Mouse (Mus musculus) heart, embryonic 14.5 days (tissue): Measurements from ENCODE around the gene Dnah10. TPM values are rescaled to one million over a fixed set of nuclear protein-coding genes. Genes with fewer than 3 reads are reported as not detected.

Experiments
- ATAC-seq: fragments of 200-750 bp; cut with Nextera tagmentation; 2 replicates; pipeline ENCODE4 v1.8.0; 2017; ENCODE audit warnings: low read depth, moderate TSS enrichment; ENCODE audit not compliant: insufficient number of reproducible peaks, insufficient read depth, low FRiP score
- H3K27ac ChIP-seq, 2 experiments: fragments of 200-500 bp in 1 of 2; fragments of 300-500 bp in 1 of 2; sonication (generic) in 1 of 2; replicated peaks in 1 of 2; 2 replicates each; pipeline ENCODE4 v1.5.1; 2012 to 2014; ENCODE audit warnings: low read depth in 2 of 2, low read length in 2 of 2, control low read depth in 1 of 2, mild to moderate bottlenecking in 1 of 2, mixed read lengths in 1 of 2; ENCODE audit not compliant: control insufficient read depth in 1 of 2, insufficient read depth in 1 of 2
- H3K27me3 ChIP-seq: fragments of 300-500 bp; sonication (generic); 2 replicates; pipeline ENCODE4 v1.6.1; 2014; ENCODE audit warnings: mild to moderate bottlenecking, low read length, control low read depth; ENCODE audit not compliant: control insufficient read depth, insufficient read depth
- H3K36me3 ChIP-seq: fragments of 300-500 bp; sonication (generic); 2 replicates; pipeline ENCODE4 v1.6.1; 2014; ENCODE audit warnings: mild to moderate bottlenecking, control low read depth, low read length, mixed read lengths; ENCODE audit not compliant: control insufficient read depth, insufficient read depth
- H3K4me1 ChIP-seq, 2 experiments: fragments of 200-500 bp in 1 of 2; fragments of 300-500 bp in 1 of 2; sonication (generic) in 1 of 2; 2 replicates each; pipeline ENCODE4 v1.6.1; 2012 to 2014; ENCODE audit warnings: low read length in 2 of 2, control low read depth in 1 of 2, mixed read lengths in 1 of 2; ENCODE audit not compliant: control insufficient read depth in 2 of 2, insufficient read depth in 2 of 2
- H3K4me2 ChIP-seq: fragments of 300-500 bp; sonication (generic); 2 replicates; pipeline ENCODE4 v1.6.1; 2014; ENCODE audit warnings: mild to moderate bottlenecking, low read length
- H3K4me3 ChIP-seq, 2 experiments: fragments of 200-500 bp in 1 of 2; fragments of 300-500 bp in 1 of 2; sonication (generic) in 1 of 2; 2 replicates each; pipeline ENCODE4 v1.5.1; 2012 to 2014; ENCODE audit warnings: low read length in 2 of 2, mild to moderate bottlenecking in 2 of 2, control low read depth in 1 of 2, low read depth in 1 of 2, moderate library complexity in 1 of 2; ENCODE audit not compliant: control insufficient read depth in 1 of 2, insufficient read depth in 1 of 2
- H3K9ac ChIP-seq: fragments of 300-500 bp; sonication (generic); 2 replicates; pipeline ENCODE4 v1.6.1; 2014; ENCODE audit warnings: mild to moderate bottlenecking, low read length
- H3K9me3 ChIP-seq: fragments of 300-500 bp; sonication (generic); 2 replicates; pipeline ENCODE4 v1.6.1; 2016; ENCODE audit warnings: low read length, control low read depth; ENCODE audit not compliant: control insufficient read depth
- WGBS: fragments of 180-500 bp; shearing (Covaris S2); extraction: QIAGEN DNeasy Blood & Tissue Kit; methylation state at CpG from one replicate; pipeline ENCODE4 v1.1.7; 2014; 5-methylcytosine and 5-hydroxymethylcytosine counted together
- polyA plus RNA-seq: library from polyadenylated mRNA; unstranded; fragments of >200 nt; fragmentation: Nextera tagmentation; extraction: Ambion mirVana; gene quantifications from 2 replicates; pipeline ENCODE4 v1.2.1, GENCODE M21; 2014

Gene Dnah10
- polyA plus RNA-seq, 1 experiment from 2014 or later: 0.03 TPM

DNA sequence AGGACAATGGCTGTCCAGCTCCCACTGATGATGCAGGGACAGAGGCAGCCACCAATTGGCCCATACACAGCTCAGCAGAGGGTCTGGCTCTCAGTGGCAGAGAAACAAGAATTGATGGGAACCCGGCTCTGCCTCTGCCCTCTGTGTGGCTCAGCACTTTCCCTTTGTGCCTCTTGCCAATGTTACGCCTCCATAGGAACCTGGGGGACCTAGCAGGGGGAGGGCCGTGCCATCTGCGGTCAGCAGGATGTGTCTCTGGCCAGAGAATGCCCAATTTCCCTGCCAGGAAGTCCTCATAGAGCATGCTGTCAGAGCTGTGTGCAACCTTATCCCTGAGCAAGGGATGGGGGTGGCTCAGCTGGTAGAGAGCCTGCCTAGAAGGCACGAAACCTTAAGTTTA, 89.9 kb downstream of the Dnah10 start:
- Histone ChIP-seq H3K27ac (no peak overlapping the region), H3K4me1 (no peaks in the 10 kb centered on the region), H3K36me3 (no peaks in the 10 kb centered on the region), H3K9ac (no peak overlapping the region), H3K27me3 (no peaks in the 10 kb centered on the region), H3K4me2 (no peak overlapping the region), H3K4me3 (no peak overlapping the region), H3K9me3 (peaks cover 7% of the 10 kb centered on the region; the same call in 1 of the 2 replicates)
- ATAC-seq: no peak
- WGBS: 66% methylated on average over 5 of the region's 5 CpGs

DNA sequence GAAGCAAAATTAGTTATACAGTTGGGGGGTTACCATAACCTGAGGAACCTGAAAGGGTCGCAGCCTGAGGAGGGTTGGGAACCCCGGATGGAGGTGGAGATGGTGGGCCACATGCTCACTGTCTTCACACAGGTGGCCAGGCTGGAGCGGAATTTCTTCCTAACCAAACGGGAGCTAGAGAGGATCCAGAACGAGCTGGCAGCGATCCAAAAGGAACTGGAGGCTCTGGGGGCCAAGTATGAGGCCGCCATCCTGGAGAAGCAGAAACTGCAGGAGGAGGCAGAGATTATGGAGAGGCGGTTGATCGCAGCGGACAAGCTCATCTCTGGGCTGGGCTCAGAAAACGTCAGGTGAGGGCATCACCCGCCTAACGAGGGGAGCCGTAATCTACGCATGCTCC, 92.2 kb downstream of the Dnah10 start:
- Histone ChIP-seq H3K36me3 (no peaks in the 10 kb centered on the region), H3K27ac (no peak overlapping the region), H3K9me3 (peaks cover 10% of the 10 kb centered on the region; the same call in 1 of the 2 replicates), H3K4me2 (no peak overlapping the region), H3K9ac (no peak overlapping the region), H3K4me1 (no peaks in the 10 kb centered on the region), H3K4me3 (no peak overlapping the region), H3K27me3 (no peaks in the 10 kb centered on the region)
- WGBS: 82% methylated on average over 15 of the region's 15 CpGs
- ATAC-seq: no peak

DNA sequence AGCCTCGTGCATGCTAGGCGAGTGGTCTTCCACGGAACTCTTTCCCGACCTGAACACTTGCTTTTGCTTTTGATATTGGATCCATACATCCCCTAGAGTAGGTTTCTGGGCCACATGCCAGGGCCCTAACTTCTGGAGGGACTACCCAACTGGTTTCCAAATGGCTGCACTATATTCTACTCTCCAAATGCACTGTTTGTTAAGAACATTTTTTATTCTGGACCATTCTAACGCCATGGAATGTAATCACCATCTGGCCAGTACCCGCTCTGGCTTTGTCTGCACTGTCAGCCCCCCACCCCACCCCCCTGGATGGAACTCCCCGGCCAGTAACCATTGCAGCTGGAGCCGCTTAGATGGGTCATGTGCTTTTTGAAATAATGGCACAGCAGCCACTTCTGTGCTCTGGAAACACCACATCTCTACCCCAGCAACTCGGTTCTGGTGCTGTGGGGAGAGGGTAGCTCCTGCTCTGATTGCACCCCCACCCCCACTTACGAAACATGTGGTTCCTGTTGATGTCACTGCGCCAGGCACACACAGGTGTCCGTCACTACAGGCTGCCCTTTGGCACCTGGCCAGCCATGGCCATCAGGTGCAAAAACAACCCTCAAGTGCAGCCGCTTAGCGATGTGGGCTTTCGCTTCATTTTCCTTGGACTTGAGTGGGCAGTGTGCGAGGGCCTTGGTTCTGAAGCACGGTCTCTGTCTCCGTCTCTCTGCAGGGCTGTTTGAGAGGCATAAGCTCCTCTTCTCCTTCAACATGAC, 97.4 kb downstream of the Dnah10 start:
- Histone ChIP-seq H3K27ac (no peak overlapping the region), H3K36me3 (no peaks in the 10 kb centered on the region), H3K4me3 (no peak overlapping the region), H3K9me3 (peaks cover 10% of the 10 kb centered on the region; the same call in 1 of the 2 replicates), H3K9ac (no peak overlapping the region), H3K4me1 (no peaks in the 10 kb centered on the region), H3K4me2 (no peak overlapping the region), H3K27me3 (peaks cover 11% of the 10 kb centered on the region; the same call in 1 of the 2 replicates)
- no peak for ATAC-seq
- WGBS: 81% methylated on average over 18 of the region's 18 CpGs

DNA sequence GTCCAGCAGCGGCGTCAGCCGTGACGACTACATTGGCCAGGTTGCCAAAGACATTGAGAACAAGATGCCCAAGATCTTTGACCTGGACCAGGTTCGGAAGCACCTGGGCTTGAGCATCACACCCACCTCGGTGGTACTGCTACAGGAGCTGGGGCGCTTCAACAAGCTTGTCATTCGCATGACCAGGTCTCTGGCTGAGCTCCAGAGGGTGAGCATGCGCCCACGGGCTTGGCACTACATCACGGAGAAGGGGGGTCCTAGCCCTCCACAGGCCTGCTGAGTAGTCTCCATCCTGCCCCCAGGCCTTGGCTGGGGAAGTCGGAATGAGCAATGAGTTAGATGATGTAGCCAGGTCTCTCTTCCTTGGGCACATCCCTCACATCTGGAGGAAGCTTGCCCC, 105.4 kb downstream of the Dnah10 start:
- peaks cover 71% of the 10 kb centered on the region for H3K27me3 ChIP-seq

DNA sequence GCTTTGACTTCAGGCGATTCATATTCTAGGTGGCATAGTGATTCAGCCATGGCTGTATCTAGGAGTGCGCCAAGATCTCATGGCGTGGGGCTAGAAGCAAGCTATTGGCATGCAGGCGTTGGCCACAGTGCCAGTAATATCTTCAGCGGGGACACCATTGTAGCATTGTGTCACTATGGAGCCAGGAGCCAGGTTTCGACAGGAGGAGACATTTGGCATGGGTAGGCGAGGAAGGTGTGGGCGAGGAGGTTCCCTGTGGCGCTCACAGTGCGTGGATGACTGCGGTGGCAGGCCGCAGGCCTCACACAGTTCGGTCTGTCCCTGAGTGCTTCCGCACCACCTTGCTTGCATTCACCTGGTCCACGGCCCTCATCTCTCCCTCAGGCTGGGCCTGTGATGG, 110.3 kb downstream of the Dnah10 start:
- Histone ChIP-seq H3K9me3 (no peaks in the 10 kb centered on the region), H3K4me3 (no peak overlapping the region), H3K4me1 (peaks cover 0 to 4% of the 10 kb centered on the region in 2 experiments; a peak in 1 of 4 replicates), H3K36me3 (no peaks in the 10 kb centered on the region), H3K27ac (no peak overlapping the region), H3K4me2 (no peak overlapping the region), H3K9ac (no peak overlapping the region), H3K27me3 (peaks cover 95% of the 10 kb centered on the region)
- WGBS: 95% methylated on average over 15 of the region's 15 CpGs
- no peak for ATAC-seq

More for the DNA sequence above, 105.4 kb downstream of the Dnah10 start:
- no peak overlapping the region for H3K4me2 ChIP-seq
- H3K9ac ChIP-seq: no peak overlapping the region
- ATAC-seq: no peak
- H3K4me1 ChIP-seq: no peaks in the 10 kb centered on the region
- no peaks in the 10 kb centered on the region for H3K36me3 ChIP-seq
- no peak overlapping the region for H3K4me3 ChIP-seq
- no peaks in the 10 kb centered on the region for H3K9me3 ChIP-seq
- WGBS: 90% methylated on average over 12 of the region's 12 CpGs
- H3K27ac ChIP-seq: no peak overlapping the region

DNA sequence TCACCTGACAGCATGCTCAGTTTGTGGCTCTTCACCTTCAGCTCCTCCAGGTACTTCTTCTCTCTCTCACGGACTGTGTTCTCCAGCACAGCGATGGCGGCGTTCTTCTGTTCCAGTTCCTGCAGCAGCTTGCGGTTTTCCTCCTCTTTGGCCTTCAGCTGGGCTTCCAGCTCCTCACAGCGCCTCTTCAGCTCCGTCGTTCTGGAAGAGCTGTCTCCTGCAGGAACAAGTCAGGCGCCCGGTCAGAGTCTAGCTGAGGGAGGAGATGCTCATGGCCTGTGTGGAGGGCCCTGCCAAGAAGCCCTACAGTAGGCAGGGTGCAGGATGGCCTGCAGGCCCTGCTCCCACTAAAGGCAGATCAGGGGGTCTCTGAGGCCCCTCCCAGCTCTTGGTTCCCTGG, 111.2 kb downstream of the Dnah10 start:
- no peak overlapping the region for H3K4me2 ChIP-seq
- H3K36me3 ChIP-seq: no peaks in the 10 kb centered on the region
- 78% methylated on average over 10 of the region's 10 CpGs for WGBS
- H3K9ac ChIP-seq: no peak overlapping the region
- H3K4me1 ChIP-seq: peaks cover 0 to 13% of the 10 kb centered on the region in 2 experiments; a peak in 3 of 4 replicates
- no peak overlapping the region for H3K4me3 ChIP-seq
- no peak overlapping the region for H3K27ac ChIP-seq
- no peak for ATAC-seq
- H3K27me3 ChIP-seq: peaks cover 90% of the 10 kb centered on the region
- no peaks in the 10 kb centered on the region for H3K9me3 ChIP-seq

DNA sequence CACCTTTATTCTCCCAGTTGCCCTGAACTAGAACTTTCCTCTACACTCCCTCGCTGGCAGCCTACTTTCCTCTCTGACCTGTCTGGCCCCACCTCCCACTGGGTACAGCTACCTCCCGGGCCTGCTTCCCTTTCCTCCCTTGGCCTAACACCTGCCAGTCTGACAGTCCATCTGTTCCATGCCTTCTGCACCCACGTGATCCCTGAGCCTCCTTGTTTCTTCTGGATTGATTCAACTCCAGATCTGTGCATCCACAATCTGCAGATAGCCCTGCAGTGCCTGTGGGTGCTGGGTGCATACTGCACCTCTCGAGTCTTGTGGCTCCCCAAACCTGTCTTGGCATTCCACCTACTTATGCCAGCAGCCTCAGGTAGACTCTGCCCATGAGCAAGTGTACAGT, 111.7 kb downstream of the Dnah10 start:
- Histone ChIP-seq H3K27me3 (peaks cover 90% of the 10 kb centered on the region), H3K4me1 (peaks cover 0 to 14% of the 10 kb centered on the region in 2 experiments; a peak in 3 of 4 replicates), H3K9ac (no peak overlapping the region), H3K4me2 (no peak overlapping the region), H3K27ac (no peak overlapping the region), H3K9me3 (no peaks in the 10 kb centered on the region), H3K4me3 (no peak overlapping the region), H3K36me3 (no peaks in the 10 kb centered on the region)
- 65% methylated on average over 4 of the region's 4 CpGs for WGBS
- no peak for ATAC-seq
